Mouse (Mus musculus) embryonic facial prominence, embryonic 15.5 days (tissue): ENCODE data around the gene Snta1. TPM values are rescaled to one million over a fixed set of nuclear protein-coding genes. Genes with fewer than 3 reads are reported as not detected.
A peak's percentile ranks its signal among the peaks of the same experiment; 100 is the strongest.

Source experiments
- ATAC-seq: fragments of 200-750 bp; cut with Nextera tagmentation; 2 replicates; pipeline ENCODE4 v1.8.0; 2017; ENCODE audit warnings: low read depth, moderate TSS enrichment; ENCODE audit not compliant: insufficient number of reproducible peaks, low FRiP score, low TSS enrichment
- H3K27ac ChIP-seq: fragments of 300-500 bp; sonication (generic); replicated peaks from 2 replicates; pipeline ENCODE4 v1.5.1; 2015; ENCODE audit warnings: mild to moderate bottlenecking, inconsistent platforms
- H3K27me3 ChIP-seq: fragments of 300-500 bp; sonication (generic); 2 replicates; pipeline ENCODE4 v1.6.1; 2015; ENCODE audit warnings: inconsistent platforms
- H3K36me3 ChIP-seq: fragments of 300-500 bp; sonication (generic); 2 replicates; pipeline ENCODE4 v1.6.1; 2015; ENCODE audit warnings: mild to moderate bottlenecking, inconsistent platforms
- H3K4me1 ChIP-seq: fragments of 300-500 bp; sonication (generic); 2 replicates; pipeline ENCODE4 v1.6.1; 2015; ENCODE audit warnings: inconsistent platforms
- H3K4me2 ChIP-seq: fragments of 300-500 bp; sonication (generic); replicated peaks from 2 replicates; pipeline ENCODE4 v1.6.1; 2015; ENCODE audit warnings: mild to moderate bottlenecking, inconsistent platforms
- H3K4me3 ChIP-seq: fragments of 300-500 bp; sonication (generic); replicated peaks from 2 replicates; pipeline ENCODE4 v1.5.1; 2015; ENCODE audit warnings: mild to moderate bottlenecking, inconsistent platforms
- H3K9ac ChIP-seq: fragments of 300-500 bp; sonication (generic); 2 replicates; pipeline ENCODE4 v1.6.1; 2015; ENCODE audit warnings: inconsistent platforms
- H3K9me3 ChIP-seq: fragments of 300-500 bp; sonication (generic); replicated peaks from 2 replicates; pipeline ENCODE4 v1.6.1; 2016; ENCODE audit warnings: inconsistent platforms
- WGBS: fragments of 180-500 bp; shearing (Covaris S2); methylation state at CpG from one replicate; pipeline ENCODE4 v1.1.7; 2015; 5-methylcytosine and 5-hydroxymethylcytosine counted together
- polyA plus RNA-seq: library from polyadenylated mRNA; unstranded; fragments of >200 nt; fragmentation: Nextera tagmentation; extraction: Ambion mirVana; gene quantifications from 2 replicates; pipeline ENCODE4 v1.2.1, GENCODE M21; 2015

Gene Snta1
- polyA plus RNA-seq, 1 experiment from 2014 or later = 12.8 TPM

GRCm38 (mm10) chr2:154420942-154421731 lies 13.2 kb upstream of the Snta1 start:
- Histone ChIP-seq H3K9me3 (no peaks in the 10 kb centered on the region), H3K4me3 (no peak overlapping the region), H3K9ac (no peak overlapping the region), H3K4me2 (no peak overlapping the region), H3K27me3 (no peaks in the 10 kb centered on the region), H3K4me1 (peaks cover 8% of the 10 kb centered on the region; the same call in 1 of the 2 replicates), H3K36me3 (no peaks in the 10 kb centered on the region), H3K27ac (no peak overlapping the region)
- WGBS = 32% methylated on average over 7 of the region's 7 CpGs
- peak; percentile 45; the same call in 1 of the 2 replicates for ATAC-seq

- Histone ChIP-seq H3K9me3 (no peaks in the 10 kb centered on the region), H3K9ac (no peak overlapping the region), H3K4me1 (0 out of 2 replicates have a peak, but pooled peaks cover 4% of the 10 kb centered on the region), H3K27me3 (no peaks in the 10 kb centered on the region), H3K27ac (no peak overlapping the region), H3K4me2 (no peak overlapping the region), H3K36me3 (no peaks in the 10 kb centered on the region), H3K4me3 (no peak overlapping the region)
- WGBS = 65% methylated on average over 9 of the region's 9 CpGs
- no peak for ATAC-seq
These were observed 12.0 kb upstream of the Snta1 start for GRCm38 (mm10) chr2:154419631-154420515.

- Histone ChIP-seq H3K36me3 (no peaks in the 10 kb centered on the region), H3K4me1 (0 out of 2 replicates have a peak, but pooled peaks cover 4% of the 10 kb centered on the region), H3K4me3 (no peak overlapping the region), H3K4me2 (no peak overlapping the region), H3K9ac (no peak overlapping the region), H3K27ac (no peak overlapping the region), H3K27me3 (no peaks in the 10 kb centered on the region), H3K9me3 (no peaks in the 10 kb centered on the region)
- no peak for ATAC-seq
- WGBS = 84% methylated on average over 7 of the region's 7 CpGs
These were observed 10.1 kb upstream of the Snta1 start for GRCm38 (mm10) chr2:154418001-154418400.

- ATAC-seq = no peak
- Histone ChIP-seq H3K4me2 (no peak overlapping the region), H3K27ac (no peak overlapping the region), H3K36me3 (no peaks in the 10 kb centered on the region), H3K9ac (no peak overlapping the region), H3K27me3 (no peaks in the 10 kb centered on the region), H3K4me1 (0 out of 2 replicates have a peak, but pooled peaks cover 4% of the 10 kb centered on the region), H3K4me3 (no peak overlapping the region), H3K9me3 (no peaks in the 10 kb centered on the region)
- 12% methylated on average over 3 of the region's 3 CpGs for WGBS
These were observed 9.2 kb upstream of the Snta1 start for GRCm38 (mm10) chr2:154417107-154417506.

- Histone ChIP-seq H3K9me3 (no peaks in the 10 kb centered on the region), H3K4me2 (no peak overlapping the region), H3K27me3 (no peaks in the 10 kb centered on the region), H3K4me3 (no peak overlapping the region), H3K27ac (no peak overlapping the region), H3K9ac (no peak overlapping the region), H3K4me1 (peaks cover 7% of the 10 kb centered on the region), H3K36me3 (no peaks in the 10 kb centered on the region)
- WGBS = 63% methylated on average over 7 of the region's 7 CpGs
- ATAC-seq = no peak
These were observed 4.2 kb upstream of the Snta1 start for GRCm38 (mm10) chr2:154412018-154412666.

GRCm38 (mm10) chr2:154410355-154410754 lies 2.5 kb upstream of the Snta1 start:
- Histone ChIP-seq H3K4me1 (peaks cover 10% of the 10 kb centered on the region), H3K4me2 (no peak overlapping the region), H3K9ac (no peak overlapping the region), H3K27me3 (no peaks in the 10 kb centered on the region), H3K9me3 (no peaks in the 10 kb centered on the region), H3K4me3 (no peak overlapping the region), H3K27ac (peak overlapping the region; percentile 6; the same call in 1 of the 2 replicates), H3K36me3 (no peaks in the 10 kb centered on the region)
- WGBS = 60% methylated on average over 2 of the region's 2 CpGs
- ATAC-seq = peak; percentile 36; the same call in 1 of the 2 replicates

GRCm38 (mm10) chr2:154407063-154407642 lies 746 bp downstream of the Snta1 start:
- 33% methylated on average over 11 of the region's 11 CpGs for WGBS
- peaks cover 21% of the 10 kb centered on the region for H3K4me1 ChIP-seq
- peak overlapping the region; percentile 82 for H3K4me2 ChIP-seq
- H3K9ac ChIP-seq = peak overlapping the region; percentile 58
- no peak for ATAC-seq
- no peaks in the 10 kb centered on the region for H3K36me3 ChIP-seq
- H3K9me3 ChIP-seq = no peaks in the 10 kb centered on the region
- H3K4me3 ChIP-seq = peak overlapping the region; percentile 71
- no peaks in the 10 kb centered on the region for H3K27me3 ChIP-seq
- H3K27ac ChIP-seq = no peak overlapping the region

- Histone ChIP-seq H3K4me1 (peaks cover 21% of the 10 kb centered on the region), H3K9ac (no peak overlapping the region), H3K27ac (no peak overlapping the region), H3K4me2 (no peak overlapping the region), H3K4me3 (no peak overlapping the region), H3K27me3 (no peaks in the 10 kb centered on the region), H3K36me3 (no peaks in the 10 kb centered on the region), H3K9me3 (no peaks in the 10 kb centered on the region)
- ATAC-seq = no peak
- WGBS = 63% methylated on average over 5 of the region's 5 CpGs
These were observed 2.4 kb downstream of the Snta1 start for GRCm38 (mm10) chr2:154405447-154405994.

- no peak overlapping the region for H3K27ac ChIP-seq
- WGBS = 5% methylated on average over 7 of the region's 7 CpGs
- H3K9me3 ChIP-seq = no peaks in the 10 kb centered on the region
- no peak overlapping the region for H3K9ac ChIP-seq
- H3K4me1 ChIP-seq = peaks cover 16% of the 10 kb centered on the region
- no peaks in the 10 kb centered on the region for H3K27me3 ChIP-seq
- H3K36me3 ChIP-seq = no peaks in the 10 kb centered on the region
- H3K4me3 ChIP-seq = no peak overlapping the region
- peak; percentile 56 for ATAC-seq
- no peak overlapping the region for H3K4me2 ChIP-seq
These were observed 5.1 kb downstream of the Snta1 start for GRCm38 (mm10) chr2:154402811-154403210.

- 55% methylated on average over 1 of the region's 1 CpGs for whole genome bisulfite sequencing
- no peak overlapping the region for H3K4me2 ChIP-seq
- ATAC-seq = no peak
- no peaks in the 10 kb centered on the region for H3K27me3 ChIP-seq
- no peaks in the 10 kb centered on the region for H3K36me3 ChIP-seq
- H3K27ac ChIP-seq = no peak overlapping the region
- H3K9ac ChIP-seq = no peak overlapping the region
- peaks cover 12% of the 10 kb centered on the region for H3K4me1 ChIP-seq
- no peaks in the 10 kb centered on the region for H3K9me3 ChIP-seq
- H3K4me3 ChIP-seq = no peak overlapping the region
These were observed 5.9 kb downstream of the Snta1 start for GRCm38 (mm10) chr2:154401976-154402375.
